Mouse (Mus musculus) ovary, postnatal 10 days (tissue): ENCODE data around the gene Gm47996.

Experiments used
- DNase-seq: peaks from one replicate; pipeline ENCODE4 v3.0.0; 2022; ENCODE audit warnings: low spot score

Gene Gm47996

GRCm38 (mm10) chr1:151250109-151250508 lies 40.2 kb downstream of the Gm47996 start:
- no peak for DNase-seq

- no peak for DNase-seq
Observed at GRCm38 (mm10) chr1:151250529-151251193, 40.7 kb downstream of the Gm47996 start.

- no peak for DNase-seq
Observed at GRCm38 (mm10) chr1:151251194-151252010, 41.5 kb downstream of the Gm47996 start.

GRCm38 (mm10) chr1:151255422-151255821 lies 45.5 kb downstream of the Gm47996 start:
- no peak for DNase-seq

GRCm38 (mm10) chr1:151258090-151258954 lies 48.4 kb downstream of the Gm47996 start:
- no peak for DNase-seq

GRCm38 (mm10) chr1:151259061-151259460 lies 49.1 kb downstream of the Gm47996 start:
- no peak for DNase-seq
